Mouse (Mus musculus): ENCODE measurements at regions not wholly inside any gene's neighbourhood (a gene's known extent, or its start where the extent isn't known, plus 50 kb on each side); places are given as distances from the start of the nearest gene placed in this dataset.

DNA sequence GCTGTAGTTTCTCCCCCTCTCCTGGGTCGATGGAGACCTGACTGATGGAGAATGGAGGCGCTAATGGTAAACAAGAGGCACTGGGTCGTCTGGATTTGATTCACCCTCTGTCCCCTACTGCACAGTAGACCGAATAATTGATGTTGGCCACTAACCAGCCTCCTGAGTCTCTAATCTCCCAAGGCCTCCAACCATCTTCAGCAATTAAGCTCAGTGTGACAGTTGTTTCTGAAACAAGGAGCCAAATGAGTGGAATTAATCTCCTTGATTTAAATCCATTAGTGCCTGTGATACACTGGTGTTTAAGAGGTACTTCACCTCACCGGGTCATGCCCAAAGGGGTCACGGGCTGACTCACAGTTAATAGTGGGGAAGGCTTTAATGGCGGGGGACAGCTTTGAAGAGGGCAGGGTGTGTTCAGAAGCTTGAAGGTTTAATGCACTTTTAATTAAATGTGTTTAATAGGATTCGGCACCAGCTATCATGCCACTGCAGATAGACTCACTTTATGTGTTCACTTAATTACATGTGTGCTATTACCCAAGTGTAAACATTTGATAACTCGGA is 161.8 kb upstream of the Msx2 start:
- Histone ChIP-seq H3K4me1 (ENCODE audit: control insufficient read depth, insufficient read depth, low read length) (no peaks in the 10 kb centered on the region), H3K27me3 (ENCODE audit: control insufficient read depth, insufficient read depth, low read length) (no peaks in the 10 kb centered on the region), H3K4me2 (replicated peaks; ENCODE audit: low read depth, low read length) (no peak overlapping the region), H3K36me3 (ENCODE audit: control insufficient read depth, insufficient read depth, low read length) (no peaks in the 10 kb centered on the region), H3K4me3 (ENCODE audit: low read depth, low read length) (no peak overlapping the region), H3K27ac (ENCODE audit: low read length) (no peak overlapping the region), H3K9me3 (ENCODE audit: control insufficient read depth, low read depth, low read length) (no peaks in the 10 kb centered on the region), H3K9ac (replicated peaks; ENCODE audit: low read depth, low read length) (no peak overlapping the region)
- 50% methylated on average over 9 of the region's 9 CpGs for WGBS
- no peak for ATAC-seq (ENCODE audit: insufficient number of reproducible peaks, insufficient read depth, low FRiP score, low read depth)

- Histone ChIP-seq H3K4me1 (ENCODE audit: control insufficient read depth, insufficient read depth, low read length) (no peaks in the 10 kb centered on the region), H3K4me2 (replicated peaks; ENCODE audit: low read depth, low read length) (no peak overlapping the region), H3K36me3 (ENCODE audit: control insufficient read depth, insufficient read depth, low read length) (no peaks in the 10 kb centered on the region), H3K9ac (replicated peaks; ENCODE audit: low read depth, low read length) (no peak overlapping the region), H3K9me3 (ENCODE audit: control insufficient read depth, low read depth, low read length) (no peaks in the 10 kb centered on the region), H3K27me3 (ENCODE audit: control insufficient read depth, insufficient read depth, low read length) (no peaks in the 10 kb centered on the region), H3K4me3 (ENCODE audit: low read depth, low read length) (no peak overlapping the region), H3K27ac (ENCODE audit: low read length) (no peak overlapping the region)
- 66% methylated on average over 10 of the region's 10 CpGs for WGBS
- no peak for ATAC-seq (ENCODE audit: insufficient number of reproducible peaks, insufficient read depth, low FRiP score, low read depth)
Observed at GRCm38 (mm10) chr13:53598050-53598449, 125.2 kb upstream of the Msx2 start.

DNA sequence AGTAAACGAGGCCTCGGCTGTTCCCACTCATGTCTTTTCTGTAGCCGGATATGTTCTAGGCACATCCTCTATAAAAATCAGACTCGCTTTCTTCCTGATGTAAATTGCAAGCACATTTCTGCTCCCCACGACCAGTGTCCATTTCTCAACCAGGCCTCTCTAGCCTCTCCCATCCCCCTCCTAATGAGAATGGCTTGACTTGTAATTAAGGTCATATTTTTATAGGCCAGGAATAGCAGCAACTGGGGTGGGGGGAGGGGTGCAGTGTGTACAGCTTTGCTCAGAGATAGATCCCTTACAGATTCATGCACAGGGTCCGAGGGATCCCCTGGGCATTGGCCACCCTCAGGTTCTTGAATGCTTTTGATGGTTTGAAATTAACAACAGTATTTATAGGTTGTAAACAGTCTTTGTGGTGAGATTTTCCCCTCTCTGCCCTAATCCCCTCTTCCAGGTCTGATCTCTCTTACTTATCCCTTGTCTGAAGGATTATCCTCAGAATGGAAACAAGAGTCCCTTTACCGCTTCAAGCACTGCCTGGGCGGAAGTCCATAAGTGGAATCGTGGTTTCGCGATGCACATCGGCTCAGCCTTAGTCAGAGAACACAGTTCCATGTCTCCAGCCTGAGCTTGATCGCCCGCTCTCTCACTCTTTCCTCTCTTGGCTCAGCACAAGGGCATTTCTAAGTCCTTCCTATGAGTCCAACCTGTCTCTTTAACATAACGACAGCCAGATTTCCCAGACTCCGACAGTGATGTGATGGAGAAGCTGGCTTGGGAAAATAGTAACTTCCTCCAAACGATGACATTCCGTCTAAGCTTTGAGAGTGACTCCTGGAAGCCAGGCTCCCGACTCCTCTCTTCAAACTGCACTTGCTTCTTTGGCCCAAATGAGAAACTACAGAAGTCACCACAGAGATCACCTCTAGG is 124.3 kb upstream of the Msx2 start:
- Histone ChIP-seq H3K9me3 (ENCODE audit: control insufficient read depth, low read depth, low read length) (no peaks in the 10 kb centered on the region), H3K27ac (ENCODE audit: low read length) (no peak overlapping the region), H3K4me2 (replicated peaks; ENCODE audit: low read depth, low read length) (no peak overlapping the region), H3K4me1 (ENCODE audit: control insufficient read depth, insufficient read depth, low read length) (no peaks in the 10 kb centered on the region), H3K9ac (replicated peaks; ENCODE audit: low read depth, low read length) (no peak overlapping the region), H3K27me3 (ENCODE audit: control insufficient read depth, insufficient read depth, low read length) (no peaks in the 10 kb centered on the region), H3K4me3 (ENCODE audit: low read depth, low read length) (no peak overlapping the region), H3K36me3 (ENCODE audit: control insufficient read depth, insufficient read depth, low read length) (no peaks in the 10 kb centered on the region)
- 70% methylated on average over 19 of the region's 19 CpGs for WGBS
- ATAC-seq (ENCODE audit: insufficient number of reproducible peaks, insufficient read depth, low FRiP score, low read depth): no peak

- Histone ChIP-seq H3K36me3 (ENCODE audit: control insufficient read depth, insufficient read depth, low read length) (no peaks in the 10 kb centered on the region), H3K4me3 (ENCODE audit: low read depth, low read length) (no peak overlapping the region), H3K9ac (replicated peaks; ENCODE audit: low read depth, low read length) (no peak overlapping the region), H3K4me1 (ENCODE audit: control insufficient read depth, insufficient read depth, low read length) (no peaks in the 10 kb centered on the region), H3K27ac (ENCODE audit: low read length) (no peak overlapping the region), H3K27me3 (ENCODE audit: control insufficient read depth, insufficient read depth, low read length) (no peaks in the 10 kb centered on the region), H3K9me3 (ENCODE audit: control insufficient read depth, low read depth, low read length) (no peaks in the 10 kb centered on the region), H3K4me2 (replicated peaks; ENCODE audit: low read depth, low read length) (no peak overlapping the region)
- WGBS: 15% methylated on average over 5 of the region's 5 CpGs
- no peak for ATAC-seq (ENCODE audit: insufficient number of reproducible peaks, insufficient read depth, low FRiP score, low read depth)
Observed at GRCm38 (mm10) chr13:53592755-53593154, 119.9 kb upstream of the Msx2 start.

DNA sequence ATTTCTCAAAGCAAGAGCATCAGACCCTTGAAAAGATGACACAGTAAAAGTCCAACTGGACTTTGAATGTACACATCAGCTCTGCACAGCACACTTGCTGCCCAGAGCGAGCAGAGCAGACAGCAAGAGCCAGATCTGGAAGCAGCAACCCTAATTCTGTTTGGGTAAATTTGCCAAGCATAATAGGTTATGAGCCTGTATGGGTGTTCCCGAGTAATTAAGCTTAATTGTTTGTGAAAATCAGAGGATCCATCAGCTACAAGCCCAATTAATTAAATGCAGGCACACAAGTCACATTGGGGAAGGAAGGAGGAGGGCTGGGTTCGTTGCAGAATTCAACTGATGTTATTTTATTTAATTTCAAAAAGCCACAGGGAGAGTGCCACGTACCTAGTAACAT is 113.9 kb upstream of the Msx2 start:
- H3K27me3 ChIP-seq (ENCODE audit: control insufficient read depth, insufficient read depth, low read length): no peaks in the 10 kb centered on the region
- H3K4me1 ChIP-seq (ENCODE audit: control insufficient read depth, insufficient read depth, low read length): no peaks in the 10 kb centered on the region
- no peak overlapping the region for H3K4me3 ChIP-seq (ENCODE audit: low read depth, low read length)
- no peak for ATAC-seq (ENCODE audit: insufficient number of reproducible peaks, insufficient read depth, low FRiP score, low read depth)
- no peak overlapping the region for H3K9ac ChIP-seq (replicated peaks; ENCODE audit: low read depth, low read length)
- H3K36me3 ChIP-seq (ENCODE audit: control insufficient read depth, insufficient read depth, low read length): no peaks in the 10 kb centered on the region
- H3K4me2 ChIP-seq (replicated peaks; ENCODE audit: low read depth, low read length): no peak overlapping the region
- H3K9me3 ChIP-seq (ENCODE audit: control insufficient read depth, low read depth, low read length): peaks cover 1% of the 10 kb centered on the region; the same call in 1 of the 2 replicates
- no peak overlapping the region for H3K27ac ChIP-seq (ENCODE audit: low read length)
- 78% methylated on average over 4 of the region's 4 CpGs for WGBS

DNA sequence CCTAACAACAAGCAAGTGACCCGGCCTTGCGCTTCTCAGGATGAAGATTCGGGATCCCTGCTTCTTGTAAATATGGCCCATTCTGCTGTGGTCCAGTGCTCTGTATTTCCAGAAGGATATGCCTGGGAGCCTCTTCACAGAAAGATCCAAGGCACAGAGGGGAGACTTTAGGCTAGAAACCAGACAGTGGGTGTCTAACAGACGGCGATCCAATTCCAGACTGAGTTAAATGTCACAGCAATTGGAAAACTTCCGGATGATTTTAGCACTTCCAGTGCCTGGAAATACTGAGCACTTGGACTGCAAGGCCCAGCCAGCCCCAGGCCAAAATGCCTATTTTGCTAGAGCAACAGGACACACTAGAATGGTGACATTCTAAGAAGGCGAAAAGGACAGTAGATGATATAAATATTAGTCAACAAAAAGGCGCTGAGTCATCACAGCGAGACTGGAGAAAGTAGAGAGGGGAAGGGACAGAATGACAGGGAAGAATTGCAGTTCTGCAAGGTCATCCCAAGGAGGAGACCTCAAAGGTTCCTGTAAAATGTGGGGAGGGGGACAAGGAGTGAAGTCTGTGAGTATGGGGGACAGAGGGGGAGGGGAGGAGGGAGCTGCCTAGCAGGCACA is 111.7 kb upstream of the Msx2 start:
- H3K27ac ChIP-seq (ENCODE audit: low read length): no peak overlapping the region
- no peaks in the 10 kb centered on the region for H3K27me3 ChIP-seq (ENCODE audit: control insufficient read depth, insufficient read depth, low read length)
- no peak overlapping the region for H3K4me2 ChIP-seq (replicated peaks; ENCODE audit: low read depth, low read length)
- no peak overlapping the region for H3K4me3 ChIP-seq (ENCODE audit: low read depth, low read length)
- H3K9ac ChIP-seq (replicated peaks; ENCODE audit: low read depth, low read length): no peak overlapping the region
- no peak for ATAC-seq (ENCODE audit: insufficient number of reproducible peaks, insufficient read depth, low FRiP score, low read depth)
- H3K9me3 ChIP-seq (ENCODE audit: control insufficient read depth, low read depth, low read length): peaks cover 10% of the 10 kb centered on the region; the same call in 1 of the 2 replicates
- H3K4me1 ChIP-seq (ENCODE audit: control insufficient read depth, insufficient read depth, low read length): no peaks in the 10 kb centered on the region
- 76% methylated on average over 9 of the region's 9 CpGs for WGBS
- H3K36me3 ChIP-seq (ENCODE audit: control insufficient read depth, insufficient read depth, low read length): no peaks in the 10 kb centered on the region

- 35% methylated on average over 18 of the region's 18 CpGs for WGBS
- no peak overlapping the region for H3K9ac ChIP-seq (replicated peaks; ENCODE audit: low read depth, low read length)
- H3K4me1 ChIP-seq (ENCODE audit: control insufficient read depth, insufficient read depth, low read length): no peaks in the 10 kb centered on the region
- H3K36me3 ChIP-seq (ENCODE audit: control insufficient read depth, insufficient read depth, low read length): no peaks in the 10 kb centered on the region
- no peak overlapping the region for H3K4me2 ChIP-seq (replicated peaks; ENCODE audit: low read depth, low read length)
- H3K4me3 ChIP-seq (ENCODE audit: low read depth, low read length): no peak overlapping the region
- no peak for ATAC-seq (ENCODE audit: insufficient number of reproducible peaks, insufficient read depth, low FRiP score, low read depth)
- H3K9me3 ChIP-seq (ENCODE audit: control insufficient read depth, low read depth, low read length): no peaks in the 10 kb centered on the region
- no peak overlapping the region; the same call in 1 of the 2 replicates for H3K27ac ChIP-seq (ENCODE audit: low read length)
- no peaks in the 10 kb centered on the region for H3K27me3 ChIP-seq (ENCODE audit: control insufficient read depth, insufficient read depth, low read length)
Observed at GRCm38 (mm10) chr13:53553876-53554577, 81.2 kb upstream of the Msx2 start.

- no peak overlapping the region for H3K9ac ChIP-seq (replicated peaks; ENCODE audit: low read depth, low read length)
- no peaks in the 10 kb centered on the region for H3K9me3 ChIP-seq (ENCODE audit: control insufficient read depth, low read depth, low read length)
- H3K27me3 ChIP-seq (ENCODE audit: control insufficient read depth, insufficient read depth, low read length): no peaks in the 10 kb centered on the region
- ATAC-seq (ENCODE audit: insufficient number of reproducible peaks, insufficient read depth, low FRiP score, low read depth): no peak
- H3K36me3 ChIP-seq (ENCODE audit: control insufficient read depth, insufficient read depth, low read length): no peaks in the 10 kb centered on the region
- H3K4me1 ChIP-seq (ENCODE audit: control insufficient read depth, insufficient read depth, low read length): no peaks in the 10 kb centered on the region
- no peak overlapping the region for H3K4me2 ChIP-seq (replicated peaks; ENCODE audit: low read depth, low read length)
- no peak overlapping the region for H3K4me3 ChIP-seq (ENCODE audit: low read depth, low read length)
- no peak overlapping the region for H3K27ac ChIP-seq (ENCODE audit: low read length)
- 74% methylated on average over 13 of the region's 13 CpGs for whole genome bisulfite sequencing
Observed at GRCm38 (mm10) chr13:53553192-53553875, 80.5 kb upstream of the Msx2 start.
